Mouse (Mus musculus): Measurements from ENCODE around the gene Ngb. TPM values are rescaled to one million over a fixed set of nuclear protein-coding genes. Genes with fewer than 3 reads are reported as not detected.

Gene Ngb
- total and polyA plus RNA-seq, 2 experiments from 2014 or later: not detected

DNA sequence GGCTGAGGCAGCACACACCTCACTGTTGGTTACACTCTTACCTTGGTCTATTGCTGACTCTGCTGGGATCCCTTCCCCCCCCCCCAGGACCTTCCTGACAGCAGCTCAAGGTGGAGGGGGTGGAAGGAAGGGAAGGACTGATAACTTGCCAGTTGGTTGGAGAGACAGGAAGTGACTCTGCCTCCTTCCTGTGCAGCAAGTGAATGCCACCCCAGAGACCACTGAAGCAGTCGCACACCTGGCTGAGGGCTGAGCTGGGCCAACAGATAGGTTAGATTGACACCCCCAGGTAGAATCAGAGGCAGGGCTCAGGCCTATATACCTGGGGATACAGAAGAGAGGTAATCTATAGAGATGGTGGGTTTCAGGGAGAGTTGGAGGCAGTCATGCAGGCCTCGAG lies 10.4 kb downstream of the Ngb start:
- DNase-seq (ENCODE audit: low spot score) (no peak), ATAC-seq (ENCODE audit: insufficient read depth, low read depth) (no peak)
- H3K9me3 ChIP-seq (replicated peaks; ENCODE audit: control insufficient read depth, low read length): no peaks in the 10 kb centered on the region
- H3K36me3 ChIP-seq (replicated peaks; ENCODE audit: control insufficient read depth, insufficient read depth, low read length): no peaks in the 10 kb centered on the region
- H3K4me3 ChIP-seq (ENCODE audit: low read depth, low read length): no peak overlapping the region
- H3K9ac ChIP-seq (replicated peaks; ENCODE audit: low read depth, low read length): no peak overlapping the region
- 75% methylated on average over 2 of the region's 2 CpGs for WGBS
- H3K27ac ChIP-seq (ENCODE audit: low read depth): no peak overlapping the region
- H3K27me3 ChIP-seq (ENCODE audit: control insufficient read depth, insufficient read depth, low read length): no peaks in the 10 kb centered on the region
- H3K4me1 ChIP-seq (ENCODE audit: control insufficient read depth, insufficient read depth): peaks cover 8% of the 10 kb centered on the region
- TF ChIP-seq CTCF (IDR thresholded peaks at IDR 0.05; ENCODE audit: low read depth): no peak
- no peak for TF ChIP-seq EP300 (IDR thresholded peaks at IDR 0.05; ENCODE audit: low read depth)
- H3K4me2 ChIP-seq (ENCODE audit: low read depth, low read length): no peak overlapping the region

DNA sequence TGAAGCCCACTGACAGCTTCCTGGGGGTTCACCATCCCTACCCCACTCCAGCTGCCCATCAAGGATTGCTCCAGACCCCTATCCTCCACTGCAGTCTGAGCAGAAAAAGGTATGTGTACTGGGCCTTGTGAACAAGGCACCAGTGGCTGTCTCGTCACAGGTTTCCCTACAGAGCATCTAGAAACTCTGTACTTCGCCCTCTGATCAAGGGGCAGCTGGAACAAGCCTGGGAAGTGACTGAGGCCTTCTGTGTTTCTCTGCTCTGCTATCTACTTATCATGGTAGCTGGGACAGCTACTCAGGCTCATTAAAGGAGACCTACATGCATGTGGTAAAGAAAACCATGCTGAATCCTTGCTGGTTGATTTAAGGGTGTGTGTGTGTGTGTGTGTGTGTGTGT lies 12.6 kb downstream of the Ngb start:
- no peak for ATAC-seq (ENCODE audit: insufficient read depth, low read depth)

GRCm38 (mm10) chr12:87089255-87089654 lies 13.1 kb downstream of the Ngb start:
- WGBS: 70% methylated on average over 4 of the region's 4 CpGs
- no peak for DNase-seq (ENCODE audit: low spot score)
- H3K27me3 ChIP-seq (ENCODE audit: control insufficient read depth, insufficient read depth, low read length): no peaks in the 10 kb centered on the region
- no peak for ATAC-seq (ENCODE audit: insufficient read depth, low read depth)
- TF ChIP-seq CTCF (IDR thresholded peaks at IDR 0.05; ENCODE audit: low read depth) (no peak), EP300 (IDR thresholded peaks at IDR 0.05; ENCODE audit: low read depth) (no peak)
- peaks cover 8% of the 10 kb centered on the region for H3K4me1 ChIP-seq (ENCODE audit: control insufficient read depth, insufficient read depth)
- no peaks in the 10 kb centered on the region for H3K9me3 ChIP-seq (replicated peaks; ENCODE audit: control insufficient read depth, low read length)
- no peak overlapping the region for H3K9ac ChIP-seq (replicated peaks; ENCODE audit: low read depth, low read length)
- no peaks in the 10 kb centered on the region for H3K36me3 ChIP-seq (replicated peaks; ENCODE audit: control insufficient read depth, insufficient read depth, low read length)
- no peak overlapping the region for H3K4me3 ChIP-seq (ENCODE audit: low read depth, low read length)
- no peak overlapping the region for H3K4me2 ChIP-seq (ENCODE audit: low read depth, low read length)
- H3K27ac ChIP-seq (ENCODE audit: low read depth): no peak overlapping the region

More for the DNA sequence above, 12.6 kb downstream of the Ngb start:
- DNase-seq (ENCODE audit: low spot score): no peak
- H3K27ac ChIP-seq (ENCODE audit: low read depth): no peak overlapping the region
- no peaks in the 10 kb centered on the region for H3K27me3 ChIP-seq (ENCODE audit: control insufficient read depth, insufficient read depth, low read length)
- TF ChIP-seq CTCF (IDR thresholded peaks at IDR 0.05; ENCODE audit: low read depth) (no peak), EP300 (IDR thresholded peaks at IDR 0.05; ENCODE audit: low read depth) (no peak)
- WGBS: 80% methylated on average over 2 of the region's 2 CpGs
- no peaks in the 10 kb centered on the region for H3K9me3 ChIP-seq (replicated peaks; ENCODE audit: control insufficient read depth, low read length)
- H3K4me2 ChIP-seq (ENCODE audit: low read depth, low read length): no peak overlapping the region
- no peaks in the 10 kb centered on the region for H3K36me3 ChIP-seq (replicated peaks; ENCODE audit: control insufficient read depth, insufficient read depth, low read length)
- H3K4me1 ChIP-seq (ENCODE audit: control insufficient read depth, insufficient read depth): peaks cover 8% of the 10 kb centered on the region
- H3K4me3 ChIP-seq (ENCODE audit: low read depth, low read length): no peak overlapping the region
- no peak overlapping the region for H3K9ac ChIP-seq (replicated peaks; ENCODE audit: low read depth, low read length)

DNA sequence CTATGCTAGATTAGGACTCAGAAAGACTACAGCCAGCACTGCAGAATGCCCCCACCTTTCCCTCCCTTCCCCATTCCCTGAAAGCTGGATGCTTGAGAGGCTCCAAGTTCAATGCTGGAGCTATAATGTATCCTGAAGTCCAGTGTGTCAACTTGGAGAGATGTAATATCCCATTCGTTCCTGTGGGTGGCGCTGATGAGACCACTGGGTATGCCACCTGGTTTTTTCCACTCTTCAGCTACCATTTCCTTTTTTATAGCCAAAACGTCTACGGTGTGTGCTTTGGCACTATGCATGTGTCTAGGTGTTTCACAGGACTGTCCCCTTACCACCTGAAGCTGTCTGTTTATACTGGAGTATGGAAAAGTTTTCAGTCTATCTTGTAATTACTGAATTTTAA lies 14.0 kb downstream of the Ngb start:
- no peak; the same call in 1 of the 2 replicates for TF ChIP-seq CTCF (IDR thresholded peaks at IDR 0.05; ENCODE audit: low read depth)
- no peak for TF ChIP-seq EP300 (IDR thresholded peaks at IDR 0.05; ENCODE audit: low read depth)
- no peak overlapping the region for H3K4me2 ChIP-seq (ENCODE audit: low read depth, low read length)
- 35% methylated on average over 4 of the region's 4 CpGs for WGBS
- DNase-seq (ENCODE audit: low spot score) (no peak), ATAC-seq (ENCODE audit: insufficient read depth, low read depth) (no peak)
- no peak overlapping the region for H3K27ac ChIP-seq (ENCODE audit: low read depth)
- no peaks in the 10 kb centered on the region for H3K27me3 ChIP-seq (ENCODE audit: control insufficient read depth, insufficient read depth, low read length)
- no peak overlapping the region for H3K4me3 ChIP-seq (ENCODE audit: low read depth, low read length)
- H3K4me1 ChIP-seq (ENCODE audit: control insufficient read depth, insufficient read depth): peaks cover 8% of the 10 kb centered on the region
- H3K36me3 ChIP-seq (replicated peaks; ENCODE audit: control insufficient read depth, insufficient read depth, low read length): no peaks in the 10 kb centered on the region
- no peak overlapping the region for H3K9ac ChIP-seq (replicated peaks; ENCODE audit: low read depth, low read length)
- H3K9me3 ChIP-seq (replicated peaks; ENCODE audit: control insufficient read depth, low read length): no peaks in the 10 kb centered on the region

- H3K27me3 ChIP-seq (ENCODE audit: control insufficient read depth, insufficient read depth, low read length): no peaks in the 10 kb centered on the region
- no peak for ATAC-seq (ENCODE audit: insufficient read depth, low read depth)
- no peaks in the 10 kb centered on the region for H3K36me3 ChIP-seq (replicated peaks; ENCODE audit: control insufficient read depth, insufficient read depth, low read length)
- H3K4me1 ChIP-seq (ENCODE audit: control insufficient read depth, insufficient read depth): peaks cover 8% of the 10 kb centered on the region
- H3K9ac ChIP-seq (replicated peaks; ENCODE audit: low read depth, low read length): no peak overlapping the region
- H3K4me2 ChIP-seq (ENCODE audit: low read depth, low read length): no peak overlapping the region
- DNase-seq (ENCODE audit: low spot score): no peak
- H3K27ac ChIP-seq (ENCODE audit: low read depth): no peak overlapping the region
- 71% methylated on average over 7 of the region's 7 CpGs for WGBS
- TF ChIP-seq CTCF (IDR thresholded peaks at IDR 0.05; ENCODE audit: low read depth) (no peak), EP300 (IDR thresholded peaks at IDR 0.05; ENCODE audit: low read depth) (no peak)
- H3K4me3 ChIP-seq (ENCODE audit: low read depth, low read length): no peak overlapping the region
- H3K9me3 ChIP-seq (replicated peaks; ENCODE audit: control insufficient read depth, low read length): no peaks in the 10 kb centered on the region
Measured at GRCm38 (mm10) chr12:87087236-87087635, 15.1 kb downstream of the Ngb start.

DNA sequence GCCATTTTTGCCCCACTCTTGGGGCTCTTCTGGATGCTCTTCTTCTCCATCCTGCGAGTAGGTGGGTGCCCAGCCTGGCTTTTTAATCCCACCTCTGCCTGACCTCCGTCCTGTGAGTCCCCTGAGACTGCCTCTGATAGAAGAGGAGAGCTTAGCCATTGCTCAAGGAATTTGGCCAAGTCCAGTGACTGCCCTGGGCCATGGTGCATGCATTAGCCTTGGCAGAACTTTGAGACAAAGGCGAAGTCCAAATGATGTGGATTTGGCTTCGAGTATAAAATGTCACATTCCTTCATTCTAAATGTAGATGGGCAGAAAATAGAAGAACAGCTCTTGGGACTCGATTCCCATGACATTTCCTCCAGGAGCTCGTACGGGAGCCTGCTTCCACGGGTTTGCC lies 19.5 kb downstream of the Ngb start:
- Histone ChIP-seq H3K36me3 (replicated peaks; ENCODE audit: control insufficient read depth, insufficient read depth, low read length) (no peaks in the 10 kb centered on the region), H3K4me2 (ENCODE audit: low read depth, low read length) (no peak overlapping the region), H3K9me3 (replicated peaks; ENCODE audit: control insufficient read depth, low read length) (no peaks in the 10 kb centered on the region), H3K9ac (replicated peaks; ENCODE audit: low read depth, low read length) (no peak overlapping the region), H3K27me3 (ENCODE audit: control insufficient read depth, insufficient read depth, low read length) (no peaks in the 10 kb centered on the region), H3K4me3 (ENCODE audit: low read depth, low read length) (no peak overlapping the region), H3K27ac (ENCODE audit: low read depth) (no peak overlapping the region), H3K4me1 (ENCODE audit: control insufficient read depth, insufficient read depth) (no peaks in the 10 kb centered on the region)
- 61% methylated on average over 8 of the region's 8 CpGs for WGBS
- TF ChIP-seq CTCF (IDR thresholded peaks at IDR 0.05; ENCODE audit: low read depth): no peak
- no peak for DNase-seq (ENCODE audit: low spot score)
- ATAC-seq (ENCODE audit: insufficient read depth, low read depth): no peak
